Mouse (Mus musculus): ENCODE measurements around the gene Il9. TPM values are rescaled to one million over a fixed set of nuclear protein-coding genes. Genes with fewer than 3 reads are reported as not detected.

Il9 gene
- polyA plus RNA-seq, 1 experiment from 2014 or later = not detected

DNA sequence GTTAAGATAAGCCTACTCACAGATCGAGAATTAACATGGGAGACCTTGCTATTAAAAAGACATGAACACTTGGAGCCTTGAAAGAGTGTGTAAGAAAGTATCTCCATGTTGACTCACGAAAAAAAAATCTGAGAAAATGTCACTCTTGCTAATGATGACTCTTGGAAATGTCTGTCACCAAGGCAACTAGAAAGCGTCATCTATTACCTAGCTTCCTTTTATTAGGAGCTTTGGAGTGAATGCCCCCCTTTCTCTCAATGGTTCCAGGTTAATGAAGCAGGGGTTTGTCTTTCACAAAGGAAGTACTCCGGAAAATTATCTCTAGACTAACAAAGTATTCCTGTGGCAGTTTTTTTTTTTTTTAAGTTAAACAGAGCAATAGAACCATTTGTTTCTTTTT is 34.3 kb upstream of the Il9 start:
- 72% methylated on average over 4 of the region's 4 CpGs for WGBS
- no peak for DNase-seq (ENCODE audit: low spot score)
- no peak overlapping the region for H3K4me3 ChIP-seq (ENCODE audit: low read depth, low read length)

DNA sequence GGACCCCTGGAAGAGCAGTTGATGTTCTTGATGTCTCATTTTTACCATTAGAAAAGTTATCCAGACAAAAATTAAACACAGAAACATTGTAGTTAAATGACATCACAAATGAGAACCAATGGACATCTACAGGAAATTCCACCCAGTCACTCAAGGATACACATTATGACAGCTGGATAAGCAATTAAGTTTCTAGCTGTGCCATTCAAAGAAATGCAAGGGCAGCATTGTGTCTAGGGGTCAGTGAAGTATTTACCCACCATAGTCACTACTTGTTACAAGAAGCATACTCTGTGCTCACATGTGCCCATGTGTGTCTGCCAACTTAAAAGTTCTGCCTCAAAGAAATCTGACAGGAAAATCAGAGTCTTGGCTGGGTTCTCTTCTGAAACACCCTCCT is 31.5 kb upstream of the Il9 start:
- Histone ChIP-seq H3K9me3 (ENCODE audit: control insufficient read depth, low read length) (no peaks in the 10 kb centered on the region), H3K4me3 (ENCODE audit: low read depth, low read length) (no peak overlapping the region), H3K4me2 (replicated peaks; ENCODE audit: low read depth, low read length) (no peak overlapping the region), H3K27ac (ENCODE audit: low read depth, low read length) (no peak overlapping the region), H3K27me3 (ENCODE audit: control insufficient read depth, insufficient read depth, low read length) (no peaks in the 10 kb centered on the region), H3K9ac (ENCODE audit: low read depth, low read length) (no peak overlapping the region), H3K36me3 (ENCODE audit: control insufficient read depth, insufficient read depth, low read length) (no peaks in the 10 kb centered on the region), H3K4me1 (replicated peaks; ENCODE audit: control insufficient read depth, insufficient read depth, low read length) (no peaks in the 10 kb centered on the region)
- DNase-seq (ENCODE audit: low spot score) = no peak
- no peak for ATAC-seq (ENCODE audit: low FRiP score)

More for the DNA sequence above, 34.3 kb upstream of the Il9 start:
- Histone ChIP-seq H3K36me3 (ENCODE audit: control insufficient read depth, insufficient read depth, low read length) (no peaks in the 10 kb centered on the region), H3K27me3 (ENCODE audit: control insufficient read depth, insufficient read depth, low read length) (no peaks in the 10 kb centered on the region), H3K4me1 (replicated peaks; ENCODE audit: control insufficient read depth, insufficient read depth, low read length) (no peaks in the 10 kb centered on the region), H3K9ac (ENCODE audit: low read depth, low read length) (no peak overlapping the region), H3K9me3 (ENCODE audit: control insufficient read depth, low read length) (no peaks in the 10 kb centered on the region), H3K27ac (ENCODE audit: low read depth, low read length) (no peak overlapping the region), H3K4me2 (replicated peaks; ENCODE audit: low read depth, low read length) (no peak overlapping the region)
- no peak for ATAC-seq (ENCODE audit: low FRiP score)

DNA sequence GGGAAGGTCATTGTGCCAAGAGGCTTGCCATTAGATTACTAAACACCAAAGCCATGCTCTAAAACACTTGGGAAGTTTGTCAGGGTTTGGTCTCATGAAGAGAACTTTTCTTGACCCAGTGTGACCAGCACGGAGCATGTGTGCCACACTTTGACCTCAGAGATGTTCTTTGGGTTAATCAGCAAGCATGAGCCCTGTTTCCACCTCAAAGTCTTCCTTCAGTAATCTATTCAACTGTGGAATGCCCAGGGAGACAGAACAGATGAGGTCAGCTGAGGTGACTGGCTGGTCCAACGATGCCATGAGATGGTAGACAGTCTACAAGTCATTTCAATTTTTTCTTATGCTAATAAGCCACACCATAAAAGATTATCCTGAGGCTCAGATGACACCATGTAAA is 27.8 kb upstream of the Il9 start:
- H3K4me2 ChIP-seq (replicated peaks; ENCODE audit: low read depth, low read length) = no peak overlapping the region
- no peaks in the 10 kb centered on the region for H3K9me3 ChIP-seq (ENCODE audit: control insufficient read depth, low read length)
- ATAC-seq (ENCODE audit: low FRiP score) (no peak), DNase-seq (ENCODE audit: low spot score) (no peak)
- 76% methylated on average over 2 of the region's 2 CpGs for WGBS
- no peaks in the 10 kb centered on the region for H3K27me3 ChIP-seq (ENCODE audit: control insufficient read depth, insufficient read depth, low read length)
- H3K36me3 ChIP-seq (ENCODE audit: control insufficient read depth, insufficient read depth, low read length) = no peaks in the 10 kb centered on the region
- H3K27ac ChIP-seq (ENCODE audit: low read depth, low read length) = no peak overlapping the region
- no peaks in the 10 kb centered on the region for H3K4me1 ChIP-seq (replicated peaks; ENCODE audit: control insufficient read depth, insufficient read depth, low read length)
- H3K9ac ChIP-seq (ENCODE audit: low read depth, low read length) = no peak overlapping the region
- H3K4me3 ChIP-seq (ENCODE audit: low read depth, low read length) = no peak overlapping the region

DNA sequence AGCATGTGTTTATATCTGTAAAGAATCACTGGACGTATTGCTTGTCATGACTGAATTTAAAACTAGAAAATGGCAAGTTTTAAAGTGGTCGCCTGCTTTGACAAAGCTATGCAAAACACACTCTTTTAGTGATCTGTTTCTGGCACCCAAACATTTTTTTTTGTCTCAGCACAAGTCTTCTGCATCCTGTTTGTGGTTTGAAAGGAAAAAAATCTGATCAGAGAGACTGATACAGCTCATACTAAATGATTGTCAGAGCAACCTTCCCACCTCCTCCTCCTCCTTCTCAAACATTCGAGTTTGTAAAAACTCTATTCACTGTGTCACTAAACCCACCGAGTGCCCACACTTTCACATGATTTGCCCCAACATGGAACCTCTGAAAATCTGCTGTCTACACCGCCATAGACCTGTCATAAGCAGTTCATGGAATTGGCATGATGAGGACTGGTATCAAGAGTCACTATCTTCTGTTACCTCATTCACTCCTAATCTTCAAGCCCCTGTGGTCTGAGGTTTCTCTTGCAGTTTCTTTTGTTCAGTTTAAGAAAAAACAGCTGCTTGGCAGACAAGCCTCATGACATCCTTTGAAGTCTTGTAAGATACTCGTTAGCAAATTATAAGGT is 24.9 kb upstream of the Il9 start:
- H3K9me3 ChIP-seq (ENCODE audit: control insufficient read depth, low read length) = no peaks in the 10 kb centered on the region
- H3K36me3 ChIP-seq (ENCODE audit: control insufficient read depth, insufficient read depth, low read length) = no peaks in the 10 kb centered on the region
- DNase-seq (ENCODE audit: low spot score) = no peak
- H3K4me2 ChIP-seq (replicated peaks; ENCODE audit: low read depth, low read length) = no peak overlapping the region
- H3K4me1 ChIP-seq (replicated peaks; ENCODE audit: control insufficient read depth, insufficient read depth, low read length) = no peaks in the 10 kb centered on the region
- 87% methylated on average over 6 of the region's 6 CpGs for WGBS
- ATAC-seq (ENCODE audit: low FRiP score) = no peak
- H3K27ac ChIP-seq (ENCODE audit: low read depth, low read length) = no peak overlapping the region
- H3K9ac ChIP-seq (ENCODE audit: low read depth, low read length) = no peak overlapping the region
- H3K4me3 ChIP-seq (ENCODE audit: low read depth, low read length) = no peak overlapping the region
- H3K27me3 ChIP-seq (ENCODE audit: control insufficient read depth, insufficient read depth, low read length) = no peaks in the 10 kb centered on the region

- 75% methylated on average over 6 of the region's 6 CpGs for WGBS
- Histone ChIP-seq H3K36me3 (ENCODE audit: control insufficient read depth, insufficient read depth, low read length) (no peaks in the 10 kb centered on the region), H3K9ac (ENCODE audit: low read depth, low read length) (no peak overlapping the region), H3K4me2 (replicated peaks; ENCODE audit: low read depth, low read length) (no peak overlapping the region), H3K27me3 (ENCODE audit: control insufficient read depth, insufficient read depth, low read length) (no peaks in the 10 kb centered on the region), H3K9me3 (ENCODE audit: control insufficient read depth, low read length) (0 out of 2 replicates have a peak, but pooled peaks cover 2% of the 10 kb centered on the region), H3K27ac (ENCODE audit: low read depth, low read length) (no peak overlapping the region), H3K4me1 (replicated peaks; ENCODE audit: control insufficient read depth, insufficient read depth, low read length) (no peaks in the 10 kb centered on the region), H3K4me3 (ENCODE audit: low read depth, low read length) (no peak overlapping the region)
- ATAC-seq (ENCODE audit: low FRiP score) (no peak), DNase-seq (ENCODE audit: low spot score) (no peak)
Observed at GRCm38 (mm10) chr13:56501866-56502420, 19.9 kb upstream of the Il9 start.

- Histone ChIP-seq H3K9ac (ENCODE audit: low read depth, low read length) (no peak overlapping the region), H3K4me2 (replicated peaks; ENCODE audit: low read depth, low read length) (no peak overlapping the region), H3K27me3 (ENCODE audit: control insufficient read depth, insufficient read depth, low read length) (no peaks in the 10 kb centered on the region), H3K27ac (ENCODE audit: low read depth, low read length) (no peak overlapping the region), H3K4me1 (replicated peaks; ENCODE audit: control insufficient read depth, insufficient read depth, low read length) (no peaks in the 10 kb centered on the region), H3K9me3 (ENCODE audit: control insufficient read depth, low read length) (0 out of 2 replicates have a peak, but pooled peaks cover 2% of the 10 kb centered on the region), H3K36me3 (ENCODE audit: control insufficient read depth, insufficient read depth, low read length) (no peaks in the 10 kb centered on the region), H3K4me3 (ENCODE audit: low read depth, low read length) (no peak overlapping the region)
- DNase-seq (ENCODE audit: low spot score) (no peak), ATAC-seq (ENCODE audit: low FRiP score) (no peak)
- 91% methylated on average over 8 of the region's 8 CpGs for WGBS
Observed at GRCm38 (mm10) chr13:56500636-56501035, 18.6 kb upstream of the Il9 start.

GRCm38 (mm10) chr13:56500132-56500531 is 18.1 kb upstream of the Il9 start:
- DNase-seq (ENCODE audit: low spot score) = no peak
- Histone ChIP-seq H3K27me3 (ENCODE audit: control insufficient read depth, insufficient read depth, low read length) (no peaks in the 10 kb centered on the region), H3K4me3 (ENCODE audit: low read depth, low read length) (no peak overlapping the region), H3K4me1 (replicated peaks; ENCODE audit: control insufficient read depth, insufficient read depth, low read length) (no peaks in the 10 kb centered on the region), H3K9me3 (ENCODE audit: control insufficient read depth, low read length) (0 out of 2 replicates have a peak, but pooled peaks cover 2% of the 10 kb centered on the region), H3K27ac (ENCODE audit: low read depth, low read length) (no peak overlapping the region), H3K9ac (ENCODE audit: low read depth, low read length) (no peak overlapping the region), H3K36me3 (ENCODE audit: control insufficient read depth, insufficient read depth, low read length) (no peaks in the 10 kb centered on the region), H3K4me2 (replicated peaks; ENCODE audit: low read depth, low read length) (no peak overlapping the region)
- WGBS = 69% methylated on average over 3 of the region's 3 CpGs
- ATAC-seq (ENCODE audit: low FRiP score) = no peak

- Histone ChIP-seq H3K9ac (ENCODE audit: low read depth, low read length) (no peak overlapping the region), H3K27me3 (ENCODE audit: control insufficient read depth, insufficient read depth, low read length) (no peaks in the 10 kb centered on the region), H3K36me3 (ENCODE audit: control insufficient read depth, insufficient read depth, low read length) (no peaks in the 10 kb centered on the region), H3K4me1 (replicated peaks; ENCODE audit: control insufficient read depth, insufficient read depth, low read length) (no peaks in the 10 kb centered on the region), H3K9me3 (ENCODE audit: control insufficient read depth, low read length) (0 out of 2 replicates have a peak, but pooled peaks cover 2% of the 10 kb centered on the region), H3K4me2 (replicated peaks; ENCODE audit: low read depth, low read length) (no peak overlapping the region), H3K4me3 (ENCODE audit: low read depth, low read length) (no peak overlapping the region), H3K27ac (ENCODE audit: low read depth, low read length) (no peak overlapping the region)
- WGBS = 38% methylated on average over 3 of the region's 3 CpGs
- DNase-seq (ENCODE audit: low spot score) = no peak
- ATAC-seq (ENCODE audit: low FRiP score) = no peak
Observed at GRCm38 (mm10) chr13:56494440-56494839, 12.4 kb upstream of the Il9 start.

DNA sequence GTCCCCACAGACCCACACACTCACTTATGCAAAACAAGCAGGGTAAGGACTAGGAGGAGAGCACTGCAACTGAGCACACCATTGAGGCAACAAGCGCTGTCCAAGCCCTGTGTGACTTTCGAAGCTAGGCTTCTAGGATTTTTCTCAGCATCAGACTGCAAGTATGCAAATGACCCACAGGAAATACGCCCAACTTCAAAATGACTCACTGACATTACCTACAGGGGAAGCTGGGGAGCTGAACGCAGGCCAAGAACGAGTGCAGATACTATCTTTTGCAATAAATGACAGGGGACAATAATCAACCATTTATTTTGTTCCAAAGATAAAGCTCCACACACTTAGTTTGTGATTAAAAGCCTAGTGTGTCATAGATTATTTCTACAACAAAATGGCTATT is 6.0 kb upstream of the Il9 start:
- ATAC-seq (ENCODE audit: low FRiP score) = no peak

More for the DNA sequence above, 6.0 kb upstream of the Il9 start:
- no peaks in the 10 kb centered on the region for H3K27me3 ChIP-seq (ENCODE audit: control insufficient read depth, insufficient read depth, low read length)
- 78% methylated on average over 5 of the region's 5 CpGs for WGBS
- no peaks in the 10 kb centered on the region for H3K4me1 ChIP-seq (replicated peaks; ENCODE audit: control insufficient read depth, insufficient read depth, low read length)
- H3K27ac ChIP-seq (ENCODE audit: low read depth, low read length) = no peak overlapping the region
- no peak overlapping the region for H3K4me2 ChIP-seq (replicated peaks; ENCODE audit: low read depth, low read length)
- H3K4me3 ChIP-seq (ENCODE audit: low read depth, low read length) = no peak overlapping the region
- no peak for DNase-seq (ENCODE audit: low spot score)
- H3K9me3 ChIP-seq (ENCODE audit: control insufficient read depth, low read length) = no peaks in the 10 kb centered on the region
- no peak overlapping the region for H3K9ac ChIP-seq (ENCODE audit: low read depth, low read length)
- H3K36me3 ChIP-seq (ENCODE audit: control insufficient read depth, insufficient read depth, low read length) = no peaks in the 10 kb centered on the region
